Mouse (Mus musculus) lung, postnatal 0 days (tissue): Measurements from ENCODE around the gene Smad5. TPM values are rescaled to one million over a fixed set of nuclear protein-coding genes. Genes with fewer than 3 reads are reported as not detected.

Experiments used
- ATAC-seq: fragments of 200-750 bp; cut with Nextera tagmentation; 2 replicates; pipeline ENCODE4 v1.8.0; 2017; ENCODE audit warnings: moderate library complexity
- DNase-seq: peaks from one replicate; pipeline ENCODE4 v3.0.0-alpha.2; 2016; ENCODE audit warnings: low spot score
- H3K27ac ChIP-seq: fragments of 300-500 bp; sonication (generic); 2 replicates; pipeline ENCODE4 v1.5.1; 2014; ENCODE audit warnings: antibody characterized with exemption, mild to moderate bottlenecking, low read length, mixed read lengths
- H3K27me3 ChIP-seq: fragments of 300-500 bp; sonication (generic); replicated peaks from 2 replicates; pipeline ENCODE4 v1.6.1; 2014; ENCODE audit warnings: low read length, mixed read lengths; ENCODE audit not compliant: insufficient read depth
- H3K36me3 ChIP-seq: fragments of 300-500 bp; sonication (generic); 2 replicates; pipeline ENCODE4 v1.6.1; 2014; ENCODE audit warnings: low read length, mixed read lengths; ENCODE audit not compliant: insufficient read depth
- H3K4me1 ChIP-seq: fragments of 300-500 bp; sonication (generic); 2 replicates; pipeline ENCODE4 v1.6.1; 2014; ENCODE audit warnings: antibody characterized with exemption, low read depth, low read length, mixed read lengths; ENCODE audit not compliant: insufficient read depth
- H3K4me2 ChIP-seq: fragments of 300-500 bp; sonication (generic); replicated peaks from 2 replicates; pipeline ENCODE4 v1.6.1; 2014; ENCODE audit warnings: low read depth, mild to moderate bottlenecking, low read length, moderate library complexity, mixed read lengths
- H3K4me3 ChIP-seq: fragments of 300-500 bp; sonication (generic); 2 replicates; pipeline ENCODE4 v1.5.1; 2014; ENCODE audit warnings: low read depth, low read length
- H3K9ac ChIP-seq: fragments of 300-500 bp; sonication (generic); replicated peaks from 2 replicates; pipeline ENCODE4 v1.6.1; 2014; ENCODE audit warnings: low read depth, mild to moderate bottlenecking
- H3K9me3 ChIP-seq: fragments of 300-500 bp; sonication (generic); 2 replicates; pipeline ENCODE4 v1.6.1; 2016; ENCODE audit warnings: low read length, mixed read lengths
- CTCF ChIP-seq: IDR thresholded peaks from 2 replicates; pipeline ENCODE4 v1.5.1; 2016; ENCODE audit warnings: antibody characterized with exemption, mild to moderate bottlenecking
- EP300 ChIP-seq: IDR thresholded peaks from 2 replicates; pipeline ENCODE4 v1.6.1; 2016; ENCODE audit warnings: antibody characterized with exemption, mild to moderate bottlenecking, control low read depth
- WGBS: fragments of 180-500 bp; shearing (Covaris S2); extraction: QIAGEN DNeasy Blood & Tissue Kit; methylation state at CpG from one replicate; pipeline ENCODE4 v1.1.7; 2014; 5-methylcytosine and 5-hydroxymethylcytosine counted together
- polyA plus RNA-seq: library from polyadenylated mRNA; unstranded; fragments of >200 nt; fragmentation: Nextera tagmentation; extraction: Ambion mirVana; gene quantifications from 2 replicates; pipeline ENCODE4 v1.2.1, GENCODE M21; 2015

The Smad5 gene
- polyA plus RNA-seq, 1 experiment from 2014 or later, result 16.6 TPM

DNA sequence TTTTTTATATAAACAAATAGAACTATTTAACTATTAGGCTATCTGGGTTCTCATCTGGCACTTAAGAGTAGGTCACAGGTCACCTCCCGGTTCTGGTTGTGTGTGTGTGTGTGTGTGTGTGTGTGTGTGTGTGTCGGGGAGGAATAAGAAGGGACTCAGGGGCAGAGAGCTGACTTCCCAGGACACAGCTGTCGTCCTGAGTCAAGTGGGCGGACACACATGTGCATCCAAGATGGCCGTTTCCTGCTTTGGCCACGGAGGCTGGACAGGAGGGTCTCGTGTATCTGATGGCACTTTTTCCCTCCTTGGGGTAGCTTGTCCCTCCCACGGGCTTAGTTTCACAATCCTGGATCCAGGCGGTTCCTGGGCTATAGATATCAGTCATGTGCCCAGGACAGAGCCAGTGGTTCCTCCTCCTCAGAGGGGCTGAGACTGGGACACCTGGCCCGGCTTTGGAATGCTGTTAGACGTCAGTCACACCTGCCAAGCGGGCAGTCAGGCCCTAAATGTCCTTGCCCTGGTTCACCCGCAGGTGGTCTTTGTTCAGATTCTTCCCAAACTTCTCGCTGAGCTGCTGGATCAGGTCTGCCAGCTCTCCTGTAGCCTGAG is 70.6 kb downstream of the Smad5 start:
- H3K27ac ChIP-seq, result no peak overlapping the region
- H3K9ac ChIP-seq, result no peak overlapping the region
- WGBS, result 31% methylated on average over 14 of the region's 14 CpGs
- H3K27me3 ChIP-seq, result no peaks in the 10 kb centered on the region
- H3K36me3 ChIP-seq, result no peaks in the 10 kb centered on the region
- no peaks in the 10 kb centered on the region for H3K4me1 ChIP-seq
- no peak overlapping the region for H3K4me3 ChIP-seq
- H3K9me3 ChIP-seq, result no peaks in the 10 kb centered on the region
- H3K4me2 ChIP-seq, result no peak overlapping the region
- DNase-seq (no peak), ATAC-seq (no peak)
- no peak for TF ChIP-seq CTCF
- no peak for TF ChIP-seq EP300

DNA sequence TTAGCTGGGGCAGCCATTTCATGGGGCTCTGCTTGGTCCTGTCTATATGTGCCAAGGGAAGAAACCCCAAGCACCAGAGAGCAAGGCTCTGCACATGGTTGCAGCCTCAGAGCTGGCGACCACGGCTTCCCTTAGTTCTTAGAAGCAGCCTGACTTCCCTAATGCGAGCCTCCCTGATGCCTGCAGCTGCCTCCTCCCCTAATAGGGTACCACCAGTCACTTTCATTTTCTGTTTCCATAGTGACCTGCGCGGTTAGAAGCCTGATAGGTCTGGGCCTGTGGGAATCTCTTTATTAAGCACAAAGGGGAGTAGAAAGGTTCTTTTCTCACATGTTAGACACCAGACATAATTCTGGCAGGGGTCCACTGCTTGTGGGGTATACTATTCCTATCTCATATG is 71.5 kb downstream of the Smad5 start:
- no peaks in the 10 kb centered on the region for H3K36me3 ChIP-seq
- 51% methylated on average over 5 of the region's 5 CpGs for WGBS

DNA sequence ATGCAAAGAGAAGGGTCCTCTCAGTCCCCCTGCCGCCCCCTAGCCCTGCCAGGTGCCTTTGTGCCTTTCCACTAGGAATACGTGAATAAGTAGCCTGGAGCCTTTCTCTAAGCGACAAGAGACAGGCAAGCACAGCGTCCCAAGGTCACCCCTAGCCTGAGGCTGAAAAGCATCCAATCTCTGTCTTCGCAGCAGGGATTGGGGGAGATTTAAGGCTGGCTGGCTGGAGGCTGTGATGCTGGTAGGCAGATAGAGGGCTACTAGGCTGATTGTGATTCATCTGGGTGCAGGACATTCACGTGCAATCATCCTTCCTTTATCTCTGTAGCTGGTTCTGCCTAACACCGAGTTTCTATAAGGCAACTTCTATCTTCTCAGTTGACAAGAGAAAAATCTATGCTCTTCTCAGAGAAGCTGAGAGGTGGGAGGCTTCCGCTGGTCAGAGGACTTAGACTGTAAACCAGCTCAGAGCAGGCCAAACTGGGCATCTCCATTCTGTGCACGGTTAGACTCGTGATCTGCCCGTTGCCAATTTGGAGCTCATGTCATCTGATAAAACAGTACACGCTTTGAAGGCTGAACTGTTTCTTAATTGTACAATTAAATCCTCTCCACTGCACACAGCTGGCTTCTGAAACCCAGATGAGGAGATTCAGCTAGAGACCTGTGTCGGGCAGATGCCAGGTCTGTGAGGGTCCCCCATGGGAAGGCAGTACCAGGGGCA is 78.1 kb downstream of the Smad5 start:
- no peaks in the 10 kb centered on the region for H3K4me1 ChIP-seq
- no peaks in the 10 kb centered on the region for H3K36me3 ChIP-seq
- no peak overlapping the region for H3K4me3 ChIP-seq
- ATAC-seq (no peak), DNase-seq (no peak)
- no peak for TF ChIP-seq CTCF
- no peak for TF ChIP-seq EP300
- 69% methylated on average over 13 of the region's 13 CpGs for WGBS
- H3K27ac ChIP-seq, result no peak overlapping the region
- H3K27me3 ChIP-seq, result no peaks in the 10 kb centered on the region
- no peaks in the 10 kb centered on the region for H3K9me3 ChIP-seq
- H3K9ac ChIP-seq, result no peak overlapping the region
- no peak overlapping the region for H3K4me2 ChIP-seq

More for the DNA sequence above, 71.5 kb downstream of the Smad5 start:
- no peak overlapping the region for H3K4me2 ChIP-seq
- TF ChIP-seq CTCF (no peak), EP300 (no peak)
- H3K4me1 ChIP-seq, result no peaks in the 10 kb centered on the region
- ATAC-seq (no peak), DNase-seq (no peak)
- no peak overlapping the region for H3K9ac ChIP-seq
- H3K9me3 ChIP-seq, result no peaks in the 10 kb centered on the region
- no peaks in the 10 kb centered on the region for H3K27me3 ChIP-seq
- no peak overlapping the region for H3K27ac ChIP-seq
- no peak overlapping the region for H3K4me3 ChIP-seq

DNA sequence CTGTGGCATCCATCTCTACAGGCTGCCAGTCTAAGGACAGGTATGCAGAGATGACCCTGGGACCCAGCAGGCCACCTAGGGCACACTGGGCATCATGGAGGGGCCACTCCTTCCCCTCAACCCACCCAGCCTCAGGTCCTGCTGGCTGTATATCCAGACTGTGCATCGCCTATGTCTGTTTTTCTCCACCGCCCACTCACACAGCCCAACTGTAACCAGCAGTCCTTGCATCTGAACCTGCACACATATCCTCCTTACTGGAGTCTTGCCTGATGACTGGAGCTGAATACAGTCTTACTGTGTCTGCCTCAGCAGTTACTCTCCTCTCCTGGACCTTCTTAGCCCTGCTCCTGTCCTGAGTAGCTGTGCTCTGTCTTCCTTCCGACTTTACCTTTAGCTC is 78.9 kb downstream of the Smad5 start:
- Histone ChIP-seq H3K4me2 (no peak overlapping the region), H3K4me1 (no peaks in the 10 kb centered on the region), H3K9me3 (no peaks in the 10 kb centered on the region), H3K4me3 (no peak overlapping the region), H3K27me3 (no peaks in the 10 kb centered on the region), H3K36me3 (no peaks in the 10 kb centered on the region), H3K27ac (no peak overlapping the region), H3K9ac (no peak overlapping the region)
- TF ChIP-seq EP300 (no peak), CTCF (no peak)
- ATAC-seq, result no peak
- DNase-seq, result no peak
- 79% methylated on average over 3 of the region's 3 CpGs for WGBS

DNA sequence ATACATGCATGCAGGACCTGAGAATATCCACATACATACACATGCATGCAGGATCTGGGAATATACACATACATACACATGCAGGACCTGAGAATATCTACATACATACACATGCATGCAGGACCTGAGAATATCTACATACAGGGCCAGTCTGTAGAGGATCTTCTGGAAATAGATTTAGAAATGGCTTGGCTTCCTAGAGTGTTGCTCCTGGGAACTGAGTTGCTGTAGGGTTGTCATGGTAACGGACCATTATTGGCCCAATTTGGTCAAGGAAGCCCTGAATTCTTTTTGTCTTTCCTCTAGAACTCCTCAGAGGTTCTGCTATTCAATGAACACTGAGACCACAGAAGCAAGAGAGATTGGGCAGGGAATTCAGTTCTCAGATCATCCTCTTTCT is 79.8 kb downstream of the Smad5 start:
- ATAC-seq (no peak), DNase-seq (no peak)
- H3K36me3 ChIP-seq, result no peaks in the 10 kb centered on the region
- no peak overlapping the region for H3K27ac ChIP-seq
- no peaks in the 10 kb centered on the region for H3K9me3 ChIP-seq
- H3K27me3 ChIP-seq, result no peaks in the 10 kb centered on the region
- TF ChIP-seq EP300, result no peak
- TF ChIP-seq CTCF, result no peak
- WGBS, result 85% methylated on average over 1 of the region's 1 CpGs
- H3K9ac ChIP-seq, result no peak overlapping the region
- H3K4me1 ChIP-seq, result no peaks in the 10 kb centered on the region
- no peak overlapping the region for H3K4me2 ChIP-seq
- no peak overlapping the region for H3K4me3 ChIP-seq

DNA sequence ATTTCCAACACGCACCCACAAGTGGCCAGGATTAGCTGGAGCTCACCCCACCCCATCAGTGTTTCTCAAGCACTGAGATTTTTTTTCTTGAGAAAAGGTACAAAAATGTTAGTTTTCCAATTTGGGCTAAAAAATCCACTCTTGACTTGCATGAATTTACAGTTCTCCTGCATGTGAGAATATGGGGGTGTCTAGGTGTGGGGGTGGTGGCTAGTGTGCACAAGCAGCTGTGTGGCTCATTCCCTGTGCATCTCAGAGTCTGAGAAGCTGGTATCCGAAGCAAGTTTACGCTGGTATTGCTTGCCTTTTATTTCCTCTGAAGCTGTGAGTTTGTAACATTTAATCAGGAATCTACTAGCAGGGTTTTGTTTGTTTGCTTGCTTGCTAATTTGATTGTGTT is 87.9 kb downstream of the Smad5 start:
- 92% methylated on average over 3 of the region's 3 CpGs for whole genome bisulfite sequencing
- Histone ChIP-seq H3K4me1 (no peaks in the 10 kb centered on the region), H3K36me3 (no peaks in the 10 kb centered on the region), H3K4me3 (no peak overlapping the region), H3K27ac (no peak overlapping the region), H3K27me3 (no peaks in the 10 kb centered on the region), H3K4me2 (no peak overlapping the region), H3K9ac (no peak overlapping the region), H3K9me3 (no peaks in the 10 kb centered on the region)
- no peak for TF ChIP-seq EP300
- TF ChIP-seq CTCF, result no peak
- ATAC-seq (no peak), DNase-seq (no peak)

Other genes with a start within 250 kb of the Smad5 start
- gene Il9, start 220.8 kb upstream of the Smad5 start, polyA plus RNA-seq, result not detected in 2 replicates
- gene Fbxl21, start 180.5 kb upstream of the Smad5 start, polyA plus RNA-seq, result 0.58 and 0.67 TPM in 2 replicates
- gene Lect2, start 154.5 kb upstream of the Smad5 start, polyA plus RNA-seq, result not detected in 2 replicates
- gene Tgfbi, start 93.5 kb upstream of the Smad5 start, polyA plus RNA-seq, result 408 and 422 TPM in 2 replicates
- 0.44 and 0.55 TPM in 2 replicates for gene Gm45623, start 50.8 kb downstream of the Smad5 start, polyA plus RNA-seq
- gene Trpc7, start 193.0 kb downstream of the Smad5 start, polyA plus RNA-seq, result not detected in 2 replicates